Mouse (Mus musculus): ENCODE results near the gene Lurap1l. TPM values are rescaled to one million over a fixed set of nuclear protein-coding genes. Genes with fewer than 3 reads are reported as not detected.

Gene Lurap1l
- polyA plus RNA-seq, 1 experiment, result 0.02 TPM

DNA sequence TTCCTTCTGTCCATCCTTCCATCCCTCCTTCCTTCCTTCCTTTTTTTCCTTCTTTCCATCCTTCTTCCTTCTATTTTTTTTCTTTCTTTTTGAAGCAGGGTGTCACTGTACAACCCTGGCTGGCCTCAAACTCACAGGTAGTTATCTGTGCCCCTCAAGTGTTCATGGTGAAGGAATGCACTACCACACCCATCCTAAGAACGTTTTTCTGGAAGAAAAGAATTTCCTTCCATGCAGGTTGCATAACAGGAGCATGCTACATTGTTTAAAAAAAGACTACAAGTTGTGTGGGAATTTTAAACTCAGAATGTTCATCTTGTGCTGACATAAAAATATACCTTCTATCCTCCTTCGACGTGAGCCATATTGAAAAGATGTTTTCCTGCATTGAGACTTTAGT lies 7.4 kb downstream of the Lurap1l start:
- Histone ChIP-seq H3K27me3 (ENCODE audit: control insufficient read depth, insufficient read depth, low read length) (no peaks in the 10 kb centered on the region), H3K4me1 (ENCODE audit: control insufficient read depth, insufficient read depth, low read length) (no peaks in the 10 kb centered on the region), H3K27ac (ENCODE audit: control insufficient read depth, insufficient read depth, low read depth, low read length) (no peak overlapping the region), H3K4me3 (ENCODE audit: control insufficient read depth, low read depth, low read length) (no peak overlapping the region), H3K36me3 (ENCODE audit: control insufficient read depth, insufficient read depth, low read length) (no peaks in the 10 kb centered on the region)
- no peak for TF ChIP-seq CTCF (IDR thresholded peaks at IDR 0.05; ENCODE audit: control insufficient read depth, insufficient read depth, insufficient replicate concordance, low read depth, low read length)
- no peak for TF ChIP-seq POLR2A (IDR thresholded peaks at IDR 0.05; ENCODE audit: control insufficient read depth, low read depth, low read length)

DNA sequence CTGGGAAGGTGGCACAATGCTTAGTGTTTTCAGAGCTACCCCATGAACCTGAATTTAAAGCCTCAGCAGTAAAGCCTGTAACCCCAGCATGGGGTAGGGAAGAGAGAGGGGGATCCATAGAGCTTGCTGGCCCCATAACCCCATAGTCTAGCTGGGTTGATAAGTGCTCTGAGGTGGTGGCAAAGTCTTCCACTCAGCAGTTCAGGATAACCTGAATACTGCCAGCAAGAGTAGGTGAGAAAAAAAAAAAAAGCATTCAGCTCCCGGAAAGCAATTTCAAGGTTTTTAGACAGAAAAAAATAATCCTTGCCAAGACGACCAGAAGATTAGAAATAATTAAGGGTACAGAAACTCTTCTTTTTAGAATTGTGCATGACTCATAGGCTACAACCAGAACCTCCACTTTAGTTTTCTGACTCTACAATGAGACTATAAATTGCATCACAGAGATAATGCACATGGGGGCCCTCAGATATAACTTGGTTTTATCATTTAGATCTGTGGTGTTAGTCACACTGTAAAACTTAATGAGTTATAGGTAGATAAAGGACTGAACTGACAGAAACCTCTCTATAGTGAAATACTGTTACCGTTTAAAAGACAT lies 8.2 kb downstream of the Lurap1l start:
- Histone ChIP-seq H3K27me3 (ENCODE audit: control insufficient read depth, insufficient read depth, low read length) (no peaks in the 10 kb centered on the region), H3K4me1 (ENCODE audit: control insufficient read depth, insufficient read depth, low read length) (no peaks in the 10 kb centered on the region), H3K4me3 (ENCODE audit: control insufficient read depth, low read depth, low read length) (no peak overlapping the region), H3K27ac (ENCODE audit: control insufficient read depth, insufficient read depth, low read depth, low read length) (no peak overlapping the region), H3K36me3 (ENCODE audit: control insufficient read depth, insufficient read depth, low read length) (no peaks in the 10 kb centered on the region)
- TF ChIP-seq POLR2A (IDR thresholded peaks at IDR 0.05; ENCODE audit: control insufficient read depth, low read depth, low read length) (no peak), CTCF (IDR thresholded peaks at IDR 0.05; ENCODE audit: control insufficient read depth, insufficient read depth, insufficient replicate concordance, low read depth, low read length) (no peak)

DNA sequence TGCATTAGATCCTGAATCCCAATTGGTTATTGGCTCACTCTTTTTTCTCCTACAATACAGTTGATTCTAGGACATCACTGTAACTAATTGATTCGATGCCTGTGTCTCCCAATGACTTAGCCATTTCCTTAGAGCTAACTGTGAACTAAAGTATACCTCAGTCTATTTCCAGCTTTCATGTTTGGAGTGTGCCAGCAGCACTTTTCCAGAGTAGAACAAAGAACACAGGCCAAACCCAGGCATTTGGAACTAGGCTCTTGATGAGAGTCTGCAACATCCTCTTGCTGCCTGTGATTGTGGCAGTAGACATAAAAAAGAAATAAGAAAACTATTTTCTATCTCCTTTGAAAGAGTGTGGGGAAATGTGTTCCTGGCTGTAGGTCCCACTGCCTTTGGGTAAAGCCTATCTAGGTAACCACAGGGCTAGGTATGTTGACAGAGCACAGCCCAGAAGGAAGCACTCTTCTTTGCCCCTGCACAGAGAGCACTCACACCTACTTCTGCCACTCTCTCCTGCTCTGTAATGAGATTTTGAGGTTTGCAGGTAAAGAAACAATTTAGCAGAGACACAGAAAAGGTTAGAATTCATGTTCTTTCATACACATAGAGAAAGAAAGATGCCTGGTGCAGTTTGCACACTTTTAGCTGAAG lies 8.9 kb downstream of the Lurap1l start:
- no peaks in the 10 kb centered on the region for H3K27me3 ChIP-seq (ENCODE audit: control insufficient read depth, insufficient read depth, low read length)
- H3K36me3 ChIP-seq (ENCODE audit: control insufficient read depth, insufficient read depth, low read length), result no peaks in the 10 kb centered on the region
- H3K27ac ChIP-seq (ENCODE audit: control insufficient read depth, insufficient read depth, low read depth, low read length), result no peak overlapping the region
- TF ChIP-seq POLR2A (IDR thresholded peaks at IDR 0.05; ENCODE audit: control insufficient read depth, low read depth, low read length) (no peak), CTCF (IDR thresholded peaks at IDR 0.05; ENCODE audit: control insufficient read depth, insufficient read depth, insufficient replicate concordance, low read depth, low read length) (no peak)
- no peak overlapping the region for H3K4me3 ChIP-seq (ENCODE audit: control insufficient read depth, low read depth, low read length)
- no peaks in the 10 kb centered on the region for H3K4me1 ChIP-seq (ENCODE audit: control insufficient read depth, insufficient read depth, low read length)

DNA sequence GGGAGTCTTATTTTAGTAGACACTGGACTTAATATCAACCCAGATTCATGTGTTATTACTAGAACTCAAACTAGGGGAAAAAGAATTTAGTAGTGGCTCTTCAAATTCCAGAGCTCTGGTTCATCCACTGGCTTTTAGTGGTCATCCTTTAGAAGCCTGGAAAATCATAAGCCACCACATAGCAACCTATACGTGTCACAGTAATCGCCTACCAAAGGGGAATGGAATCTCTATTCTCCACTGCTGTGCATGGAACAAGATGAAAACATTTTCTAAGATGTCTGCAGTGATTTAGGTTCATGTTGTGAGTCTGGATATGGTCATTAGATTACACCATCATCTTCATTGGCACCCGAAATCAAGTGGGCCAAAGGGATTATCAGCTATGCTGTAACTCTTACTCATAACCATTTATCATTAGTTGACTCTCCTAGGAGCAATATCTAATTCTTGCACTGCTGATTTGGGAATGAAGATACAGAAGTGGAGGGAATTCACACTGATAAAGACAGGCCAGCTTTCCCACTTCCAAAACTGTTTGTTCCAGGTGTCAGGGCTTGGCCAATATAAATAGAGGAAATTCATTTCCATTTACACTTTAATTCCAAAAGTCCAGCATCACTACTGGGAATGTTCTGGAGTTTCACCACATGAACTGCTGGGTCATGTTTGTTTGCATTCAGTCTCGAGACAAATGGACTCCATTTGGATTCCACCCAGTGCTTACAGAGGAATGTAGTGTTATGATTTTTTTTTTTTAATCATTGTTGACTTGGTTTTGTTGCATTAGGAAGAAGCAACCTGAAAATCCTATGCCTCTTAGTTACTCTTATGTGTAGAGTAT lies 11.4 kb downstream of the Lurap1l start:
- TF ChIP-seq POLR2A (IDR thresholded peaks at IDR 0.05; ENCODE audit: control insufficient read depth, low read depth, low read length) (no peak), CTCF (IDR thresholded peaks at IDR 0.05; ENCODE audit: control insufficient read depth, insufficient read depth, insufficient replicate concordance, low read depth, low read length) (no peak)
- Histone ChIP-seq H3K4me1 (ENCODE audit: control insufficient read depth, insufficient read depth, low read length) (no peaks in the 10 kb centered on the region), H3K36me3 (ENCODE audit: control insufficient read depth, insufficient read depth, low read length) (no peaks in the 10 kb centered on the region), H3K27ac (ENCODE audit: control insufficient read depth, insufficient read depth, low read depth, low read length) (no peak overlapping the region), H3K27me3 (ENCODE audit: control insufficient read depth, insufficient read depth, low read length) (no peaks in the 10 kb centered on the region), H3K4me3 (ENCODE audit: control insufficient read depth, low read depth, low read length) (no peak overlapping the region)

DNA sequence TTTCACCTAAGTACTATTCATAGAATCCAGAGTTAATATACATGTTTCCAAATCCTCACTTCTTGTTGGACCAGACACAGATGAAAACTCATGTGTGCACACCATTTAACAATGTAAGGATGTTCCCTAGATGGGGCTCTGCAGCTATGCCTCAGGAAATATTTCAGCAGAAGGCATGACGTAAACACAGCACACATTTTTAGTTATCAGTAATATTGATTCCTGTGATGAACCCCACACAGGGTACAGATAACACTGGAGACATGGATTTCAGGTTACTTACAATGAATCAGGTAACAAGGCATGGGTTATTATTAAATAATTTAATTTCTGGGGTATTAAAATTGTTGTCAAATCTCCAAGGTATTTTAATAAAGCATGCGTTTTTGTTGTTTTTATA lies 12.2 kb downstream of the Lurap1l start:
- Histone ChIP-seq H3K27me3 (ENCODE audit: control insufficient read depth, insufficient read depth, low read length) (no peaks in the 10 kb centered on the region), H3K4me1 (ENCODE audit: control insufficient read depth, insufficient read depth, low read length) (no peaks in the 10 kb centered on the region), H3K4me3 (ENCODE audit: control insufficient read depth, low read depth, low read length) (no peak overlapping the region), H3K36me3 (ENCODE audit: control insufficient read depth, insufficient read depth, low read length) (no peaks in the 10 kb centered on the region), H3K27ac (ENCODE audit: control insufficient read depth, insufficient read depth, low read depth, low read length) (no peak overlapping the region)
- no peak for TF ChIP-seq POLR2A (IDR thresholded peaks at IDR 0.05; ENCODE audit: control insufficient read depth, low read depth, low read length)
- TF ChIP-seq CTCF (IDR thresholded peaks at IDR 0.05; ENCODE audit: control insufficient read depth, insufficient read depth, insufficient replicate concordance, low read depth, low read length), result no peak

DNA sequence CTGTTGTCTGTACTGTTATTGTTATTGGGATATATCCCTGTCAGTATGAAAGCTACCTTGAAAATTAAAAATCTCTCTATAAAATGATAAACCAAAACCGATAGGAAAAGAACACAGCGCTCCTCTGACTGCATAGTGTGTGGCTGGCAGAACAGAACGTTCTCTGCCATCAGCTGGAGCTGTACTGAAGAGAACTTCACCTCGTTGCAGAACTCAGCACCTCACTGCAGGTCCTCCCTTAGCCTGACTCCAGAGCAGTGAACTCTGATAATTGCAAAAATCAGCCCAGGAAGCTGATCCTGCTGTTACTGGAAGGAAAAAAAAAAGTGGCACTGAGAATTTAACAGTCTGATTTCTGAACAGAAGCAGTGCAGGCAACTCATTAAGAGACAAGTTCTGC lies 14.4 kb downstream of the Lurap1l start:
- Histone ChIP-seq H3K4me1 (ENCODE audit: control insufficient read depth, insufficient read depth, low read length) (no peaks in the 10 kb centered on the region), H3K4me3 (ENCODE audit: control insufficient read depth, low read depth, low read length) (no peak overlapping the region), H3K27me3 (ENCODE audit: control insufficient read depth, insufficient read depth, low read length) (no peaks in the 10 kb centered on the region), H3K36me3 (ENCODE audit: control insufficient read depth, insufficient read depth, low read length) (no peaks in the 10 kb centered on the region), H3K27ac (ENCODE audit: control insufficient read depth, insufficient read depth, low read depth, low read length) (no peak overlapping the region)
- TF ChIP-seq POLR2A (IDR thresholded peaks at IDR 0.05; ENCODE audit: control insufficient read depth, low read depth, low read length), result no peak

DNA sequence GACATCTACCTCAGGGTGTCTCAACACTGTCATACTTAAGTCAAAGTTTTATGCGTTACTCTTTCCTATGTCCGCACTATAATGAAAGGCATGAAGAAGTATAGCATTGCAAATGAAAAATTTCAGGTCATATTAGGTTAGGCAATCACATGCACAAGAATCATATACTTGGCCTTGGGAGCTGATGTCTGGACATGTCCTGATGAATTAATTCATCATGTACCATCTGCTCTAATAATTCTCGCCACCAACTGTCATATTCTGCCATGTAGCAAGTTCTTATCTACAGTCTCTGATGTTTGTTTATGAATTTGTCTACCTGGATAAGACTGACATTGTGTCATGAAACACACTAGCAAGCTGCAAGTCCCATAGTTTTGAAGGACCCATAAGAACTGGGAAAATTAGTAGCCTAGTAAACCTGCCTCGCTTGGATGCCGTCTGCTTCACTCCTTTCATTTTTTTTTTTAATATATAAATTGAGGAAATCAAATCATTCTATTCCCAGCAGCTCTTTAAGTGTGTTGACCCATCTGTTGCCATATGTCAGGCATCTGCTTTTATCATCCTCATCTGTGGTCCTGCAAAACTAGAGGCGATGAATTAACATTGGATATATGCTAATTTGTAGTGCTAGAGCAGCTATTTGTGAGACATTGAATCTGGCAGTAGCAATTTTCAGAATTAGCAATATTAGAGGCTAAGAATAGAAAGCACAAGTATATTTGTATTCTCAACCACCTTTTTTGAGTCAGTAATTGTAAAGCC lies 15.5 kb downstream of the Lurap1l start:
- Histone ChIP-seq H3K36me3 (ENCODE audit: control insufficient read depth, insufficient read depth, low read length) (no peaks in the 10 kb centered on the region), H3K27me3 (ENCODE audit: control insufficient read depth, insufficient read depth, low read length) (no peaks in the 10 kb centered on the region), H3K27ac (ENCODE audit: control insufficient read depth, insufficient read depth, low read depth, low read length) (no peak overlapping the region), H3K4me1 (ENCODE audit: control insufficient read depth, insufficient read depth, low read length) (no peaks in the 10 kb centered on the region), H3K4me3 (ENCODE audit: control insufficient read depth, low read depth, low read length) (no peak overlapping the region)
- TF ChIP-seq CTCF (IDR thresholded peaks at IDR 0.05; ENCODE audit: control insufficient read depth, insufficient read depth, insufficient replicate concordance, low read depth, low read length) (no peak), POLR2A (IDR thresholded peaks at IDR 0.05; ENCODE audit: control insufficient read depth, low read depth, low read length) (no peak)
